Mouse (Mus musculus) embryo, embryonic 11.5 days (tissue): ENCODE measurements around the gene Nek2.

Source experiments
- DNase-seq: peaks from one replicate; pipeline ENCODE4 v3.0.0-alpha.2; 2012; ENCODE audit warnings: low read depth, low spot score

Nek2 gene

DNA sequence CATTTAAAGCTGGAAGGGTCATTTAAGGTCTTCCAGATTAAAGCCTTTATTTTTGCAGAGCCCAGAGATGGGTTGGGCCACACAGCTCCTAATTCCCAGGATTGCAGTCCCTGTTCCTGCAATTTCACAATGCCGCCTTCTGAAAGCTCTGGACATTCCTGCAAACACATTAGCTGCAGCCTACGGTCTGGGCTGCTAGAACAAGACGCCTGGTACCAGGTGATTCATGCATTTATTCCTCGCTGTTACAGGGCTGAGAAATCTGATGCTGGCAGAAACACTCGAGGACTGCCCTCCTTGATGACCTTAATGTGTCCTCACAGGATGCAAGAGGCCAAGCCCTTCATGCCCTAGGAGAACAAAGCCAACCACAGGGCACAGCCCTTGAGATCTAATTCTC lies 6.3 kb upstream of the Nek2 start:
- DNase-seq, result no peak

- no peak for DNase-seq
Measured at GRCm38 (mm10) chr1:191816596-191816995, 4.6 kb upstream of the Nek2 start.

DNA sequence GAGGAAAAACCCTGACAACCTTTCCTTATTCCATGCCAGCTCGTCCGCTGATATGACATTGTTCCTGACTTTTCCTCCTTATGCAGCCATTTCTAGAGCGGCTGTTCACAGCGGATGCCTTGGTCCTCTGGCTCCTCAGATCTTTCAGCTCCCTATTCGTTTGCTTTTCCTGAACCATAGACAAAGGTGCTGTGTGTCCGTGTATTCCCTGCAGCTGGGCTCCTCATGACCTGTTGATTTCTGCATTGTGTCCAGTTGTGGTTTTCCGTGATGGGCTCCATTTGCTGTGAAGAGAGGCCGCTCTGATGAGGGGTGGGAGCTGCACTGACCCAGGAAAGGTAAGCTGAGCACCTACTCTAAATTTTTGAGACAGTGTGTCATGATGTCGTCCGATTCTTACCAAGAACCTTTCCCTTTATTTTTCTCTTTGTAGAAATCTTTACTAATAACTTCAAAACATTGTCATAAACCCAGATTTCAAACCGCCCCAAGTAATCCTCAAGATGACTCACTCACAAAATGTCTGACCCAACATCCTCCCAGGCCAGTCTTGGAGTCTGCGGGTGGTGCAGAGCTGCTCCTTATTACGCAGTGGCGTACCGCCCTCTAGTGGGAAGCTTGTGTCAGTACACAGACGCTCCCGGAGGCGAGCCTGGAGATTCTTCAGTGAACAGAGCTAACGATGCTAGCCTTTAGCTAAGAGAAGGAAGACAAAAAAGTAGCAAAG lies 3.7 kb upstream of the Nek2 start:
- DNase-seq, result peak; percentile 82

DNA sequence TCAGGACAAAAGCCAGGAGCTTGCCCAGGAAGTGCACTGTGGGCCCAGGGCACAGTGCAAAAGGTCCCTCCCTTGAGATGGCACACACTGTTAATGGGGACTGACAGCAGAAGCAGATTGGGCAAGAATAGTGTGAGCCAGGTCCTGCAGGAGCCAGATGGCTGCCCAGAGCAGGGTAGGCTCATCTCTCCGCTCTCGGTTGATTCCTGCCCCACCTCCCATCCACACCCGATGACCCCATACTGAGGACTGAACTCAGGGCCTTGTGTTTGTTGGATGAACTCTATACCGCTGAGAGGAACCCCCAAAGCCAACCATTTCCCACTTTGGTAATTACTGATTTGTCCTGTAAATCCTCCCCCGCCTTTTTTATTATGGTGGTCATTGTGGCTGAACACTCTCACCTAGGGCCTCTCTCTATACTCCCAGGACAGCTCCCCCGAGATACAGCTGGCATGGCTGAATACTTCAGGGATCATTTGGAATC lies 3.1 kb upstream of the Nek2 start:
- DNase-seq, result no peak

GRCm38 (mm10) chr1:191819026-191819425 lies 2.2 kb upstream of the Nek2 start:
- no peak for DNase-seq

- DNase-seq, result no peak
Measured at GRCm38 (mm10) chr1:191820951-191821325, 306 bp upstream of the Nek2 start.

DNA sequence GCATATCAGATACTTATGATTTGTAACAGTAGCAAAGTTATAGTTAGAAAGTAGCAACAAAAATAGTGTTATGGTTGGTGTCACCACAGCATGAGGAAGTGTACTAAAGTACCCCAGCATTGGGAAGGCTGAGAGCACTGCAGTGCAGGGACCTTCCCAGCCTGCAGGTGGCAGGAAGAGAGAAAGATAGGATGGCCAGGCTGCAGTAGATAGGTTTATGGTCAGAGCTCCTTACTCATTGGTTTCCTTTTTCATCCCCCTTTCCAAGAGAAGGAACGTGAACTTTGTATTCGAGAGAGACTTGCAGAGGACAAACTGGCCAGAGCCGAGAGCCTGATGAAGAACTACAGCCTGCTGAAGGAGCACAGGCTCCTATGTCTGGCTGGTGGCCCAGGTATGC lies 7.9 kb downstream of the Nek2 start:
- DNase-seq, result no peak

GRCm38 (mm10) chr1:191833396-191833795 lies 12.2 kb downstream of the Nek2 start:
- DNase-seq, result no peak

DNA sequence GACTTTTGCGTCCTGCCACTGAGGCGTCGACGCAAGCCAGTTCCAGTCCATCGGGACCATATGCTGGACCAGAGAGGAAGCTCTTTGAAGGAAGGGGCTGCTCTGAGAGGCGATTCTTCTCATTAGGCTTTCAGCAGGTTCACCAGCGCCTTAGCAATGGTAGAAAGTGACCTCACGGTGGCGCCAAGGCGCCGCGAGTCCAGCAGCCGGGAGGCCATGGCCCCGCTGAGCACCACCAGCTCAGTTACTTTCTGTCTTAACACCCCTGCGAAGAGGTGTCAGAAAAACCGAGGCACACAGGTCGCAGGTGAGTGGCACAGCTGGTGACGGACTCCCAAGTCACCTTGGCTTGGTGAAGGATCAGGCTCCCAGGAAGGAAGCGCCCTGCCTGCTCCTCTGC lies 13.6 kb downstream of the Nek2 start:
- peak; percentile 72 for DNase-seq

DNA sequence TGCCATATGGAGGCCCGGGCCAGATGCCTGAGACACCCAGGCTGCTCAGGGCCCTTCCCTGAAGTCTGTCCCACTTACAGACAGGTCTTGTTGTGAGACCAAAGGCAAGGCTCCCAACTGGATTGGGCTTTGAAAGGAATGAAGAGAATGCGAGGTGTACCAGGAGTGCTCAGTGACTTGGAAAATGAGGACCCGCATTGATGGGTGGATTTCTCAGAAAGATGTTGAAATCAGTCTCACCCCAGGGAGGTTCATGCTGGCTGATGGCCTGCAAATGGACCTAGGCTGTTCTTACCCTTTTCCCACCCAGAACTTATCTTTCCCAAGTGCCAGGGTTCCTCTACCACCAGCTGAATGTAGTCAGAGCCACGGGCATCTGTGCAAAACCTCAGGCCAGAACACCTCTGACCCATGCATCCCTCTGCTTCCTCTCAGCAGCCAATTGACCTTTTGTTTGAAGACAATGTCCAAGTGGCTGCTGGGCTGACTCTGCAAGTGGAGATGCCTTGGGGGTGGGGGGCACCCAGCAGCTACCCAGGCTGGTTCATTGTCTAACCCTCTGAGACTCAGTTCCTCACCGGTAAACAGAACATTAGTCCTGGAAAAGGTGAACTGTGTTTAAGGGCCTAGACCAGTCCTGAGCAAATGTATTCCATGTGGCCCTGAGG lies 15.2 kb downstream of the Nek2 start:
- no peak for DNase-seq

DNA sequence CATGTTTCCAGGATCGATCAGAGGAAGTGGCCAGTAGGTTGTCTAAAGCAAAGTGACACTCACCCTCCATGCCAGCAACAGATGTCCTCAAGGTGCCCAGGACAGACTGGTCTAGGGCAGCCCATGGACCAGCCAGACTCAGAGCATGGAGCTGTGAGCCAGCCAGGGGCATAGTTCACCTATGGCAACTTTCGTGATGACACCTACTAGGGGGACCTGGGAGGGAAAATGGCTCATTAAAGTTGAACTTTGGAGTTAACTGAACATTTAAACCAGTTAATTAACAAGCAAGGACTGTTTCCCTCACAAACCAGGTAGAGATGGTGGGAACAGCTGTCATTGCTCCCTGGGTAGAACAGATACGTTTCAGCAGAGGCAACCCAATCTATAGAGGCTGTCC lies 16.4 kb downstream of the Nek2 start:
- no peak for DNase-seq

DNA sequence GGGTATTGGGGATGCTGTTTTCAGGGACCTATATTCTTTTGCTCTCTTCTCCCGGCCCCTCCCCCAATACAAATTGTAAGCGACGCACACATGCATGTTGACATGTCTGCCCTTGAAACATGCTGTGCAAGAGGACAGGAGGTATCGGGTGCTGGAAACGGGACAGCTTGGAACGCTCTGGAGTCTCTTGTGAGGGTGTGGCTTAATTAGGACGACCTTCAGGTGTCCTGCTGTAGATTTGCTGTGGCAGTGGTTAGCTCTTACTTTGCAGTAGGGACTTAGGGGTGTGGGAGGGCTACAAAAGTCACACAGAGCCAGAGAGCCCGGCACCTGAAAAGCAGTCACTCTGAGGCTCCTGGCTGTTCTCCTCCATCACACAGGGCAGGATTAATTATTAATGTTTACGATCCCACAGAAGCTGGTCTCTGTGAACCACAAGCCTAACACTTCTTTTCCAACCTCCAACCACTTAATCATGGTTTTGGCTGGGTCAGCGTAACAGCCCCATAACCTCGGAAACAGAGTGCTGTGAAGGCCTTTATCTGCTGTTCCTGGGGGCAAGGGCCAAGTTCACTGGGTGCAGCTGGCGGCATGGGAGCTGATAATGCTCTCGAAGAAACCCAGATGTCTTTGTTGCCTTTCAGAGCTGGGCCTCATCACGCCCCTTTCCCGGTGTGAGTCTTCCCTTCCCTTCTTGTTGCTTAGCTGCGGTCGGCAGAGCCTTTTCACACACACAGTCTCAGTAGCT lies 17.9 kb downstream of the Nek2 start:
- DNase-seq, result no peak

DNA sequence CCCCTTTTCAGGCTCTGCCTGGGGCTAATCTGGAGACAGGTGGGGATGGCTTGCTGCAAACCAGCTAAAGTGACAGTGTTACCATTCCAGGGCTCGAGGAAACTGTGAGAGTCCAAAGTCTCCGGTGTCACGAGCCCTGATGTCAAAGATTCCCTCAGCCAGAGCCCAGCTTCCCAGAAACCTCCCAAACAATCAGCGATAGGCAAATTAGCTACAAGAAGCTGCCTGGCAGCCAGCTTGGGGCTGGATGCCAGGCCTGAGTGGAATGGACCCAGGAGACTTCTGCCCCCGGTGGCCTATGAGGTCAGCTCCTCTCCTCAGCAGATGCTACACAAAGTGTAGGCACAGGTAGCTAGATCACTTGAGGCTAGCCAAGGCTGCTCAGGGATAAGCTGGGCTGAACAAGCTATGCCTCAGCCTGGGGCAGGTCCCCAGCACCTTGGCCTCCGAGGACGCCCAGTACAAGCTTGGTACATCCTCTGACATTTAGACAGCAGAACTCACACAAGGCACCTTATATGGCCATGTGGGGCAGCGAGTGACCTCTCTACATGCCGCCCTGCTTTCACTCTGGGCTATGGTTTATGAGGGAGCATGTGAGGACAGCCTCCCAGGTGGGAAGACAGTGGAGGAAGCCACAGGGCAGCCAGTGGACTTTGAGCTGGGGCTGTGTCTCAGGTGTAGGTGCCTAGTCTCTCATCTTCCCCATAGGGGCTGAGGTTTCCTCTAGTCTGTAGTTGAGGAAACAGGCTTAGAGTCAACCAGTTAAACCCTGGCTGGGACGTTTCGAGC lies 19.7 kb downstream of the Nek2 start:
- DNase-seq, result no peak

- no peak for DNase-seq
Measured at GRCm38 (mm10) chr1:191842247-191842646, 21.0 kb downstream of the Nek2 start.

GRCm38 (mm10) chr1:191846667-191847066 lies 25.4 kb downstream of the Nek2 start:
- no peak for DNase-seq

GRCm38 (mm10) chr1:191849501-191849900 lies 28.3 kb downstream of the Nek2 start:
- no peak for DNase-seq

GRCm38 (mm10) chr1:191853442-191853841 lies 32.2 kb downstream of the Nek2 start:
- DNase-seq, result no peak

GRCm38 (mm10) chr1:191854716-191855115 lies 33.5 kb downstream of the Nek2 start:
- no peak for DNase-seq

DNA sequence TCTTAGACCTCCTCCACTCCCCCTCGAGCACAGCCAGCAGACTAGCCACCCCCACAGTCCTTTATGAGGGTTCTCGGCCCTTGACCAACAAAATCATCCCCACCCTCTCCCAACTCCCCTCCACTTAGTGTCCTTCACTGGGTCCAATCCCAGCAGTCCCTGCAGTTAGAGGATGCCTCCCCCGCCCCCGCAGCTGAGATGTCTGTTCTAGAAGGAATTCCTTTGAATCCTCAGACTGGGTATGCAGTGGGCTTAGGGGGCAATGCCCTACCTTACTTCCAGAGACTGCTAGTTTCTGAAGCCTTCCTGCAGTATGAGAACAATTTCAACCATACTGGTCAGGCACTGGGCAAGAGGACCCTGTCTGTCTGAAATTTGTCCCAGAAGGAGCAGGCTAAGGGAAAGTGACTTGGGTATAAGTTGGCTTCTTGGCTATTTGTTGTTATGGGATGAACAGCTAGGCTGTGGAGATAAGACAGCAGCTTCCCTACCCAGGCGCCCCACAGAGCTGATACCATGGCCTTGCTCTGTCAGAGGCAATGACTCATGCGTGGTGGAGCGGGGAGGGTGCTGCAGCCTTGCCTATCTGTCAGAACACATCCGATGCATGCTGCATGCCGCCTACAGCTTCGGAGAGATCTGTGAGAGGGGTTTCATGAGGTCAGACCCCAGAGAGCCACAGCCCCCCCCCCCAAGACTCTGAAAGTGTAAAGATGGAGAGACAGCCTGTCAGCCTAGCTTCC lies 34.1 kb downstream of the Nek2 start:
- no peak for DNase-seq

DNA sequence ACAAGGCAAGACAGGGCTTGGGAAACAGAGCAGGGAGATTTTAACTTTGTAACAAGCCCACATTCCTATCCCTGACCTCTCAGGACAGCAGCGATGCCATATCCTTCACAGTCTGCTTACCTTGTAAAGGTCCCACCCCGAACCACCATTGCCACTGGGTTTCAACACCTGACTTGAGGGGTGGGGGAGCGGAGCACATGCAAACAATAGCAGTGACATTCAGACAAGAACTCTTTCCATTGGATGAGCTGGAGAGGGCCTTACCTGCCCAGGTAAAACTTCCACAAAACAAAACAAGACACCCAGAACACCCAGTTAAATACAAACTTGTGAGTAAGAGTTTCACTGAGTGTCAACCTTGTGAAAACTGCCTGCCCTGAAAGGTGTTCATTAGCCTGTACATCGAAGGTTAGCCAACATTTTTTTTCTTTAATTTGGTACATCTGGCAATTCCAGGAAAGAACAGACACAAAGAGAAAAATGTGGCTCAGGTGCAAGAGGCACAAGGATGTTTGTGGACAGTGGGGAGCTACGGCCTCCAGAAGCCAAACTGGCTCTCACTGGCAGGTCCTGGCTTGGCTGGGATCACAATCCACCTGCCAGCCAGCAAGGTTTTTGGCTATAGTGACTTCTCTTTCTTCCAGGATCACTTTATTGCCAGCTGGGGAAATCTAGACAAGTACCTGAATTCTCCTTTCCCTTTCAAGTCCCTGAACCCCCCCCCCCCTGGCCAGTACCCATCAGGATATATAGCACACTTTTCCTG lies 35.8 kb downstream of the Nek2 start:
- no peak for DNase-seq
